ENCODE assay signal across 19 mouse cellular contexts in the genomic region with DNA sequence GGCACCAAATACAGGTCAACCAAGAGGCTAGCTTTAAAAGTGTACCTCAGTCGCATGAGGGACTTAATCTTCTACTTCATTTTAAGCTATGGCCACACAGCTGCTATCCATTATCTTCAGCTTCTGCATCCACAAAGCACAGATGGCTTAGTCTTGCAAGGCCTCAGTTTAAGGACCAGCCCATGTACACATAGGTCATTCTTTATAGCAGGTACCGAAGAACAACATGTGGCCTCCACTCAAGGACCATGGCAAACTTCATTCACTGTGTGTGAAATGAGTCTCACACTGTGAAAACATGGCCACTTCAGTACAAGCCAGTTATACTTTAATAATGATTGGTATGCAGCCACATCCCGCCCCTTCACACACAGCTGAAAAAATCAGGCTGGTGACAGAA. TPM values are rescaled to one million over a fixed set of nuclear protein-coding genes. Genes with fewer than 3 reads are reported as not detected.
DNase-seq lines count a peak whose midpoint lies in the region; ATAC-seq and TF ChIP-seq lines count a peak whose summit lies in the region.
"Had no signal": no experiment of that assay in that cellular context is flagged by ENCODE, and none has a peak within 500 bp of the region (broad histone marks: within the 10 kb centered on the region; RNA-seq: fewer than 3 reads in every experiment).

No protein-coding gene starts in this region.

- TF ChIP-seq EP300 in stomach, postnatal 0 days (optimal IDR thresholded peaks at IDR 0.05) = no peak

- H3K4me3 ChIP-seq in limb, embryonic 10.5 days = no peak overlapping the region
- no peak overlapping the region for H3K4me3 ChIP-seq in stomach, postnatal 0 days (ENCODE audit: low read depth, low read length)
- H3K4me3 ChIP-seq: forebrain, embryonic 12.5 days; heart, adult 2 months; hindbrain, embryonic 12.5 days; intestine, embryonic 15.5 days; left cerebral cortex, adult 2 months; midbrain, embryonic 10.5 days had no signal

- no peak overlapping the region for H3K9ac ChIP-seq in stomach, postnatal 0 days (ENCODE audit: low read length)
- H3K9ac ChIP-seq: forebrain, embryonic 12.5 days; hindbrain, embryonic 12.5 days; intestine, embryonic 15.5 days; liver, embryonic 14.5 days had no signal

- DNase-seq in kidney, postnatal 10 days = peak; percentile 8
- no peak for DNase-seq in kidney, postnatal 36 days
- peak; percentile 14 for DNase-seq in brain, embryonic 14.5 days (ENCODE audit: low read depth)
- DNase-seq in embryo, embryonic 10.5 days (ENCODE audit: low spot score) = peak; percentile 55
- DNase-seq in limb, embryonic 10.5 days (ENCODE audit: low spot score) = peak; percentile 35
- DNase-seq in stomach, postnatal 0 days (ENCODE audit: low spot score) = no peak
- DNase-seq in thymus, postnatal 4 days = no peak
- DNase-seq: adrenal gland, adult 2 months; cerebellum, adult 9-11 months; gastrocnemius, postnatal 14 days; heart, adult 2 months; left cerebral cortex, postnatal 4 days; thymus, postnatal 25 days had no signal

- H3K4me1 ChIP-seq in limb, embryonic 10.5 days = peaks cover 24% of the 10 kb centered on the region
- H3K4me1 ChIP-seq in stomach, postnatal 0 days (replicated peaks; ENCODE audit: control insufficient read depth, insufficient read depth) = no peaks in the 10 kb centered on the region
- H3K4me1 ChIP-seq: forebrain, embryonic 12.5 days; hindbrain, embryonic 12.5 days; intestine, embryonic 15.5 days; midbrain, embryonic 10.5 days had no signal

- H3K9me3 ChIP-seq in limb, embryonic 10.5 days (replicated peaks) = no peaks in the 10 kb centered on the region
- no peaks in the 10 kb centered on the region for H3K9me3 ChIP-seq in stomach, postnatal 0 days (ENCODE audit: control insufficient read depth, low read length)
- H3K9me3 ChIP-seq: forebrain, embryonic 12.5 days; hindbrain, embryonic 12.5 days; intestine, embryonic 15.5 days; midbrain, embryonic 10.5 days had no signal

- WGBS in limb, embryonic 10.5 days = 43% methylated on average over 3 of the region's 3 CpGs
- 60% methylated on average over 3 of the region's 3 CpGs for WGBS in stomach, postnatal 0 days

- H3K4me2 ChIP-seq in stomach, postnatal 0 days (replicated peaks; ENCODE audit: low read depth) = no peak overlapping the region
- H3K4me2 ChIP-seq: forebrain, embryonic 12.5 days; hindbrain, embryonic 12.5 days; intestine, embryonic 15.5 days had no signal

- H3K27ac ChIP-seq in limb, embryonic 10.5 days = peak overlapping the region; percentile 66
- H3K27ac ChIP-seq in stomach, postnatal 0 days (replicated peaks) = no peak overlapping the region
- H3K27ac ChIP-seq: forebrain, embryonic 12.5 days; heart, adult 2 months; hindbrain, embryonic 12.5 days; intestine, embryonic 15.5 days; left cerebral cortex, adult 2 months; liver, embryonic 14.5 days; midbrain, embryonic 10.5 days had no signal

- no peak for TF ChIP-seq CTCF in brain, embryonic 14.5 days (IDR thresholded peaks at IDR 0.05; ENCODE audit: borderline replicate concordance, extremely low read depth, insufficient read depth, insufficient read length)
- TF ChIP-seq CTCF in stomach, postnatal 0 days (IDR thresholded peaks at IDR 0.05; ENCODE audit: low read depth) = no peak

- ATAC-seq in stomach, postnatal 0 days (ENCODE audit: low FRiP score, low TSS enrichment) = no peak
- ATAC-seq: intestine, embryonic 15.5 days had no signal

- TF ChIP-seq POLR2A in brain, embryonic 14.5 days (IDR thresholded peaks at IDR 0.05; ENCODE audit: borderline replicate concordance, extremely low read depth, insufficient read depth, insufficient read length, poor library complexity, severe bottlenecking) = no peak

- no peaks in the 10 kb centered on the region for H3K27me3 ChIP-seq in limb, embryonic 10.5 days (ENCODE audit: low read depth, poor library complexity, severe bottlenecking)
- no peaks in the 10 kb centered on the region for H3K27me3 ChIP-seq in stomach, postnatal 0 days (ENCODE audit: control insufficient read depth, insufficient read depth, low read length)
- H3K27me3 ChIP-seq: forebrain, embryonic 12.5 days; hindbrain, embryonic 12.5 days; intestine, embryonic 15.5 days had no signal

- H3K36me3 ChIP-seq in limb, embryonic 10.5 days = no peaks in the 10 kb centered on the region
- no peaks in the 10 kb centered on the region for H3K36me3 ChIP-seq in stomach, postnatal 0 days (ENCODE audit: control insufficient read depth, insufficient read depth, low read length)
- H3K36me3 ChIP-seq: forebrain, embryonic 12.5 days; hindbrain, embryonic 12.5 days; intestine, embryonic 15.5 days; midbrain, embryonic 10.5 days had no signal

RNA-seq across cellular contexts. Expression of a gene that starts 34.8 kb away (rescaled TPM):
- polyA plus RNA-seq in brain, embryonic 14.5 days (2012; rRNA removed) = 0.03 and 0.14 TPM in 2 replicates
- polyA plus RNA-seq in limb, embryonic 10.5 days (2016; fragmentation: Nextera tagmentation; extraction: Ambion mirVana) = 1.7 TPM in 2 replicates
- polyA plus RNA-seq in stomach, postnatal 0 days (2015; fragmentation: Nextera tagmentation; extraction: Ambion mirVana) = 0.85 and 1.2 TPM in 2 replicates
- polyA plus RNA-seq: adrenal gland, adult 2 months; heart, adult 2 months had no signal

Comparison
In these comparisons a context has a peak if more than half of its experiments do, and no peak if none do; other contexts are left out.
1. DNase-seq: peak in kidney, postnatal 10 days (single experiment), brain, embryonic 14.5 days (single experiment), embryo, embryonic 10.5 days (single experiment) and limb, embryonic 10.5 days (single experiment); none in kidney, postnatal 36 days (0 of 2), stomach, postnatal 0 days (single experiment) and thymus, postnatal 4 days (single experiment).